Mouse (Mus musculus): ENCODE measurements around the gene Tgfbr3.

DNA sequence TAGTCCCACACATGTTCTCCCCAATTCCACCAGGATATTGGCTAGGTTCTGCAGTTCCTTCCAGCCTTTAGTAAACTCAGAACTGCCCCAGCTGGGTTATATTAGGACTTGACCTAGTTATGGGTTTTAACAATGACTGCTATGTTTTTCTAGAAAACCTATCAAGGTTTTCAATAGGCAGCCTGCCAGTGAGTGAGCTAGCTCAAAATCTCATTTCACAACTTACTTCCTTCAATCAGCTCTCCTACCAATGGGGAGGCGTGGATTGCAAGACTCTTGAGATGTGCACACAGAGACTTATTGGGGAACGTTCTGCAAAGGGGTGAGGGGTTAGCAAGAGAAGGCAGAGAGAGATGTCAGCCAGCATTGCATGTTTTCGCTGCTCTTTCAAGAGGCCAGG, 196.2 kb downstream of the Tgfbr3 start:
- TF ChIP-seq POLR2A (IDR thresholded peaks at IDR 0.05; ENCODE audit: low read depth, low read length) (no peak), CTCF (conservative IDR thresholded peaks at IDR 0.05; ENCODE audit: insufficient read depth, insufficient read length, low read depth, low read length) (no peak)

Measured in kidney, adult 2 months (tissue).